Mouse (Mus musculus) bone marrow, adult 2 months (tissue): ENCODE results near the gene Lgr5. TPM values are rescaled to one million over a fixed set of nuclear protein-coding genes. Genes with fewer than 3 reads are reported as not detected.

Experiments
- H3K27ac ChIP-seq: fragments of 200-500 bp; 2 replicates; pipeline ENCODE4 v1.5.1; 2012; ENCODE audit warnings: low read depth, mild to moderate bottlenecking, control low read depth, inconsistent platforms, low read length; ENCODE audit not compliant: control insufficient read depth, poor library complexity, insufficient read depth
- H3K4me1 ChIP-seq: fragments of 200-500 bp; 2 replicates; pipeline ENCODE4 v1.6.1; 2011; ENCODE audit warnings: low read length; ENCODE audit not compliant: control insufficient read depth, insufficient read depth
- H3K4me3 ChIP-seq: fragments of 200-500 bp; replicated peaks from 2 replicates; pipeline ENCODE3; 2011; ENCODE audit warnings: mild to moderate bottlenecking, low read depth, low read length, control low read depth; ENCODE audit not compliant: control insufficient read depth
- CTCF ChIP-seq: fragments of 200-500 bp; IDR thresholded peaks from 2 replicates; pipeline ENCODE4 v1.5.1; 2011; ENCODE audit warnings: low read length, control low read depth; ENCODE audit not compliant: control insufficient read depth, insufficient read depth
- POLR2A ChIP-seq: fragments of 200-500 bp; IDR thresholded peaks from 2 replicates; pipeline ENCODE4 v1.6.1; 2011; ENCODE audit warnings: low read depth, mild to moderate bottlenecking, control low read depth, low read length, borderline replicate concordance; ENCODE audit not compliant: control insufficient read depth
- WGBS: fragments of 180-500 bp; shearing (Covaris S2); methylation state at CpG from one replicate; pipeline ENCODE4 v1.1.7; 2018; 5-methylcytosine and 5-hydroxymethylcytosine counted together
- polyA plus RNA-seq: library from polyadenylated mRNA; stranded (reverse); fragments of >200 nt; gene quantifications from 2 replicates; pipeline ENCODE4 v1.2.4, GENCODE M21; 2011; ENCODE audit warnings: low replicate concordance; ENCODE audit not compliant: missing spikeins, insufficient read depth, insufficient read length

Lgr5 gene
- polyA plus RNA-seq, 1 experiment = 1.4 TPM

DNA sequence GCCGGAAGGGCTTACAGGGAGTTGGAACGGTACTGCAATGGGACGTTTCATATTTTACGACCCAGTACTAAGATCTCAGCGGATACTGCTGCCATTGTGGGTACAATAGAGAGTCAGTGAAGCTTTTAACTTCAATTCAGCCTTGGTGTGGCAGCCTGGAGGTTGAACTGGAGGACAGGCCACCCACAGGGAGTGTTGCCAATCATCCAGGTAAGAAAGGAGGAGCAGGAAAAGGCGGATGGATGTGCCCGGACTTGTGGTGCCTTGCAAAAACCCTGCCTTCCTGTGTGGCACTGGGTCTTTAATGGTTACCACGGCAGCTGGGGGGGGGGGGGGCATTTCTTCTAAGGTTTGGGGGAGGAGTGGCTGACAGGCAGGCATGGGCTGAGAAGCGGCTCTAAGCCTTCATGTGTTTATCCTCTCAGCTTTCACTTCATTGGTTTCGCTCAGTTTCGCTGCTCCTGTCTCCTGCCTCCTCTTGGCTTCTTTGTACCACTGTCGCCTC, 30.8 kb downstream of the Lgr5 start:
- Histone ChIP-seq H3K4me3 (no peak overlapping the region), H3K27ac (no peak overlapping the region), H3K4me1 (no peaks in the 10 kb centered on the region)
- WGBS = 62% methylated on average over 12 of the region's 12 CpGs
- TF ChIP-seq CTCF (no peak), POLR2A (no peak)

DNA sequence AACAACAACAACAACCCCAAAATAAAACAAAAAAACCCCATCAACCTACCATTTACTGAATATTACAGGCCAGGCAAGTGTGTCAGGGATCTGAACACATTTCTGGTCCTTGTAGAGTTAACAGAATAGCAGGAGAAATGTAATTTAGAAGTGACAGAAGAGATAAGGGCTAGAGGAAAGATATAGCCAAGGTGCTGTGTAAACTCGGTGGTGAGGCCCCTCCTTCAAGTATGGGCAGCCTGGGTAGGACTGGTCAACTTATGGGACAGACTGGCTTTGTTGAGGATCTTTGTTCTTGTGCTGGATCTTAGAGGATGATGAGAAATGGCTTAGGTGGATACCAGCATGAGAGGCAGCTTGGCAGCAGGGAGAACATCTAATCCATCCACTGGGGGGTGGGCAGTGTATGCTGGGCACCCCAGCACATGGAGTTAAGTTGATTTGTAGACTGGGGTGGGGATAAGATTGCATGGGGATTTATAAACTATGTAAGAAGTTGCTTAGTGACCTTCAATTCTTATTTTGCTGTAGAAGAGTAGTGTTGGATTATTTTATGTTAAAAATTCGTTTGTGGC, 32.3 kb downstream of the Lgr5 start:
- H3K27ac ChIP-seq = no peak overlapping the region
- TF ChIP-seq POLR2A = no peak
- no peak for TF ChIP-seq CTCF
- H3K4me3 ChIP-seq = no peak overlapping the region
- 44% methylated on average over 2 of the region's 2 CpGs for WGBS
- H3K4me1 ChIP-seq = no peaks in the 10 kb centered on the region

DNA sequence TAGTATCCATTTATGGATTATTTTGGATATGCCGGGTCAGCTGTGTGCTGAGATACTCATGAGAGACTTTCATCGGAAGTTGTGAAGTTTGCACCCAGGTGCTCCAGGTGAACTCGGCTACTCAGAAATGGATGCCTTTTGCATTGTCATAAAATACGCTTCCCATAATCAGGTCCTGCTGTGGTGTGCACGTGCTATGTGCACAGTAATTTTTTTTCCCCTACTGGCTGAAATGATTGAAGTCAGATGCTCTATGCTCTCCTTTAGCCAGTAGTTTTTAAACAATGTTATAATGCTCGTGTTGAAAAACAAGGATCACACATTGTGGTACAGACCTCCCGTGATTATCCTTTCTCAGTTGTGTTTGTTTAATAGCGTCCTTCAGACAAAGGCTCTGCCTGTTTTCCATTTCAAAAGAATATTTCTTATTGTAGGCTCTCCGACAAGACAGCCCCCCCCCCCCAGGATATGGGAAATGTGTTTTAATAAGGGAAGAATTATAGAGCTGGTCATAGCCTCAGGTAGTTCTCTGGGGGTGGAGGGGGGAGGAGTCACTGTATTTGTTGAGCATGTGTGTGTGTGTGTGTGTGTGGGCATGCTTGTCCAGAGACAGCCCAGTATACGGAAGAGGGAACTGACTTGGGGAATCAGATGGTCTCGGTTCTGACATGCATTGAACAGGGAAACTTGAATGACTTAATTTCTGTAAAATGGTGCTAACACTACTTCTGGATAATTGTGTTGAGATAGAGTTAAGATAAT, 34.0 kb downstream of the Lgr5 start:
- Histone ChIP-seq H3K4me1 (no peaks in the 10 kb centered on the region), H3K27ac (no peak overlapping the region), H3K4me3 (no peak overlapping the region)
- WGBS = 86% methylated on average over 11 of the region's 11 CpGs
- TF ChIP-seq POLR2A (no peak), CTCF (no peak)

DNA sequence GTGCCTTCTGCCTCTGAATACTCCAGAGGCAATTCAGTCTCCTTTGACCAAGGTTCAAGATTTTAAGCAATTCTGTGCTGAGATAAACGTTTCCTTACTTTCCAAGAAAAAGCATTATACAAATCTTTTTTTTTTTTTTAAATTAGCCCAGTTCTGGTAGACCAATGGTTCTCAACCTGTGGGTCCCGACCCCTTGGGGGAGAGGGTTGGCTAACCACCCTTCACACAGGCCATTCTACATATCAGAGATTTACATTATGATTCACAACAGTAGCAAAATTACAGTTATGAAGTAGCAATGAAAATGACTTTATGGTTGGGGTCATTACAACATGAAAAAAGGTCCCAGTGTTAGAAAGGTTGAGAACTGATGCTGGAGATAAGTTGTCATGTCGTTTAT, 36.5 kb downstream of the Lgr5 start:
- Histone ChIP-seq H3K4me3 (no peak overlapping the region), H3K4me1 (no peaks in the 10 kb centered on the region), H3K27ac (no peak overlapping the region)
- 61% methylated on average over 3 of the region's 3 CpGs for WGBS
- TF ChIP-seq CTCF (no peak), POLR2A (no peak)

DNA sequence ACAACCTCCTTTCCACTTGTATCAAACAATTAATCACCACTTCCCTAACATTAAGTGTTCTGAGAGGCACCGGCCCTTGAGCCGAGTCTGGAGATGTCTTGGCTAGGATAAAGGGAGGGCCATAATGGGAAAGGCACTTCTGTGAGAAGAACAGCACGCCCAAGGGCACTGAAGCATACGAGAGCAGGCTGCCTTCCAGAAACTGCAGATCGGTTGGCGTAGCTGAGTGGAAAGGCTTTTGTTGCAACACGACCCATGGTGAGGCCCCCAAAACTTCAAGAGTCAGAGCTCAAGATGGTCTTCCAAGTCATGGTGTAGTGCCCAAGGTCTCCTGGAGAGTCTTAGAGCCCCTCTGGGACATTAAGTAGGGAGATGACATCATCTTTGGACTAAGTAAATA, 37.3 kb downstream of the Lgr5 start:
- no peaks in the 10 kb centered on the region for H3K4me1 ChIP-seq
- H3K4me3 ChIP-seq = no peak overlapping the region
- no peak overlapping the region for H3K27ac ChIP-seq
- TF ChIP-seq POLR2A (no peak), CTCF (no peak)
- WGBS = 86% methylated on average over 7 of the region's 7 CpGs

DNA sequence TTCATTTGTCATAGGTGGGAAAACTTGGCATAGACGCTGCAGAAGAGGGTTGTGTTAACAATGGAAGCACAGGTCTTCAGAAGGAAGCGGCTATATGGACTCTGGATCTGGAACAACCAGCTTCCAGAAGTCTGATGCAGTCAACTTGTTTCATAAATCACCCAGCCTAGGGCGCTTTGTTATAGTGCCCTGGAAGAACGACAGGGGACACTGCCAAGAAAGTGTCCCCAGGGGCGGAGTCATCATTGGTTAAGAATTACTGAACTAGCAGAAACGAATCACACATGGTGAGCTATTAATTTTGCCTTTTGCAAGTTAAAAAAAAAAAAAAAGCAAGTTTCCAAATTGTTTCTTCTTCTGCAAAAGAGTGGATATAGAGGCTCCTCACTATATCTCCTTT, 44.7 kb downstream of the Lgr5 start:
- no peaks in the 10 kb centered on the region for H3K4me1 ChIP-seq
- H3K27ac ChIP-seq = no peak overlapping the region
- no peak overlapping the region for H3K4me3 ChIP-seq
- WGBS = 77% methylated on average over 6 of the region's 6 CpGs
- TF ChIP-seq POLR2A (no peak), CTCF (no peak)

DNA sequence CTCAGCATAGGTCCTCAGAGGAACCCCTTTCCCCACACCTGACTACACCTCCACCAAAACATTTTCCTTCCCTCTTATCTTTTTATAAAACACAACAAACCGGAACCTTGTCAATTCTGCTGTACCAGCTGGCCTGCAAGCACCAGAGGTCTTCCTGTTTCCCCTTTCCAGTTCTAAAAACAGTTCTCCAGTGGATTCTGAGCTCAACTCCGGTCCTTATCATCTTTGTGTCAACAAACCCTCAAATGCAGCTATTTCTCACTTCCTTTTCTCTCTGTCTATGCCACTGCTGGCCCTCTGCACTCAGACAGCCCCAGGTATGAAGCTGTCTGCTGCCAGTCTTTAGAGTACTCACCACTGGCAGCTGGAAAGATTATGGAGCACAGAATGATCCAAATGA, 56.8 kb downstream of the Lgr5 start:
- H3K4me3 ChIP-seq = no peak overlapping the region
- no peak for TF ChIP-seq CTCF
- no peak for TF ChIP-seq POLR2A
- H3K27ac ChIP-seq = no peak overlapping the region
- 3% methylated on average over 2 of the region's 2 CpGs for WGBS
- no peaks in the 10 kb centered on the region for H3K4me1 ChIP-seq

DNA sequence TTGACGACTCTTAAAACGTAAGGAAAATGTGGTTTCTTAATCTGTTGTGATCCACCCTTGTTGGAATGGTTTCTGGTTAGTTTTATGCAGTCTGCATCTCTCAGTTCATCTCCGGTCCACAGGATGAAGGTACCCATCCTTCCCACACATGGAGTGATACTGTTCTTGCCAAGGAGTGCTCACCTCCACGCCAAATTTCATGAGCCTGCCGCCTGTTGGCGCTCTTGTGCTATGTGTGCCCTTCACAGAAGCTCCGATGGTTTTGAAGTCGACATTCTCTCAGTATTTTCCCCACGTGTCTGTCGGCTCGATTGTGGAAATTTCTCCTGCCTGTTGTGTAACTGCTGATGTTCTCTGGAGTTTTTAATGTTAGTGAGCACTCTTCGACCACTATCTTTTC, 57.8 kb downstream of the Lgr5 start:
- TF ChIP-seq POLR2A (no peak), CTCF (no peak)
- Histone ChIP-seq H3K27ac (no peak overlapping the region), H3K4me1 (no peaks in the 10 kb centered on the region), H3K4me3 (no peak overlapping the region)
- WGBS = 80% methylated on average over 12 of the region's 12 CpGs

DNA sequence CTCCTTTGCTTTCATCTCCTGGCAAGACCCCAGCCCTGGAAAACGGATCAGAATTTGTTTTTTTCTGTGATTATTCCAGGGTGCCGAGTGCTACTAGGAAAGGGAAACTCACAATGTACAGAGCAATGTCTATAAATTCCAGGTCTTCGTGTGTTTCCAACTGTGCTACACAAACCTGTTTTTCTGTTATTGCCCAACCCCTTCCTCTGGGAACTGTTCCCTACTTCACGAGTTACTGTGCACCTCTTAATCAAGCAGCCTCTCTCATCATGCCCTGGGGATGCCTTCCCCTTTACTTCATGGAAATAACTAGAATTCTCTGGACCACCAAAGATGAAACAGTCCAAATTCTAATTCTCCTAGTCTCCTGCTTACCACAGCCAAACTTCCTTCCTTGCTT, 58.7 kb downstream of the Lgr5 start:
- Histone ChIP-seq H3K27ac (no peak overlapping the region), H3K4me1 (no peaks in the 10 kb centered on the region), H3K4me3 (no peak overlapping the region)
- TF ChIP-seq CTCF = no peak
- TF ChIP-seq POLR2A = no peak
- WGBS = 75% methylated on average over 4 of the region's 4 CpGs
